ENCODE assay signal across 9 mouse cellular contexts in the genomic region with DNA sequence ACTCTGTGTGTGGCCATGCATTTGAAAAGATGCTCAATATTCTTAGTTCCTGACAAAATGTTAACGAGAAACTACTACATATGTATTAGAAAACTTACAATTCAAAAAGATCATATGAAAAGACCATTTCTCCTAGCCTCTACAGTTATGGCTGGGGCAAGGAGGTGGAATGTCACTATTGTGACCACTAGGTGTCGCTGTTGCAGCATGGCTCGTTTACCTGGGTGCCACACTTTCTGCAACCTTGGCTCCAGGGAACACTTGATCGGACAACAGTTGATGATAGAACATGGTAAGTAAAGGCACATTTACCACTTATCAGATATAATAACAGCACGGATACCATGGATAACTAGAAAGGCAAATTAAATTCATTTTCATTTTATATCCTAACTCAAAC. TPM values are rescaled to one million over a fixed set of nuclear protein-coding genes. Genes with fewer than 3 reads are reported as not detected.
A peak's percentile ranks its signal among the peaks of the same experiment; 100 is the strongest.
DNase-seq lines count a peak whose midpoint lies in the region; ATAC-seq and TF ChIP-seq lines count a peak whose summit lies in the region.
"Had no signal": no experiment of that assay in that cellular context is flagged by ENCODE, and none has a peak within 500 bp of the region (broad histone marks: within the 10 kb centered on the region; RNA-seq: fewer than 3 reads in every experiment).

No protein-coding gene starts in this region.

- peak; percentile 68; the same call in 1 of the 2 replicates for ATAC-seq in limb, embryonic 12.5 days (ENCODE audit: insufficient number of reproducible peaks, insufficient read depth, low FRiP score, low TSS enrichment, low read depth)
- ATAC-seq in monocyte, adult 5-6 weeks (replicated peaks; ENCODE audit: insufficient number of reproducible peaks, low FRiP score, low TSS enrichment, poor library complexity, severe bottlenecking): peak; percentile 92

- H3K9me3 ChIP-seq in limb, embryonic 12.5 days: no peaks in the 10 kb centered on the region
- H3K9me3 ChIP-seq: embryonic facial prominence, embryonic 15.5 days had no signal

- 12% methylated on average over 5 of the region's 5 CpGs for WGBS in limb, embryonic 12.5 days

- peak; percentile 87 for TF ChIP-seq CTCF in C2C12 (IDR thresholded peaks at IDR 0.05; ENCODE audit: control insufficient read depth, insufficient read depth, insufficient read length)

- H3K4me3 ChIP-seq in C2C12 (ENCODE audit: insufficient read depth, poor library complexity, severe bottlenecking): no peak overlapping the region
- H3K4me3 ChIP-seq in limb, embryonic 12.5 days (replicated peaks): no peak overlapping the region
- H3K4me3 ChIP-seq: embryonic facial prominence, embryonic 15.5 days had no signal

- no peaks in the 10 kb centered on the region for H3K79me2 ChIP-seq in C2C12 (ENCODE audit: control insufficient read depth, insufficient read depth)

- H3K79me3 ChIP-seq in C2C12 (ENCODE audit: low read depth): no peaks in the 10 kb centered on the region

- DNase-seq in adrenal gland, adult 2 months: peak; percentile 69
- DNase-seq in embryo, embryonic 11.5 days (ENCODE audit: low read depth, low spot score): peak; percentile 71
- peak; percentile 70 to 86 for DNase-seq in heart, adult 18-20 months
- DNase-seq in kidney, adult 8-10 months: peak; percentile 50 to 78
- DNase-seq in spleen, postnatal 36 days (ENCODE audit: low spot score in 2 of 2): peak; percentile 54 to 58

- H3K4me1 ChIP-seq in limb, embryonic 12.5 days (replicated peaks): no peaks in the 10 kb centered on the region
- H3K4me1 ChIP-seq: embryonic facial prominence, embryonic 15.5 days had no signal

- H3K27ac ChIP-seq in limb, embryonic 12.5 days: no peak overlapping the region
- H3K27ac ChIP-seq: embryonic facial prominence, embryonic 15.5 days had no signal

- no peaks in the 10 kb centered on the region for H3K36me3 ChIP-seq in C2C12 (ENCODE audit: control insufficient read depth, insufficient read depth)
- no peaks in the 10 kb centered on the region for H3K36me3 ChIP-seq in limb, embryonic 12.5 days
- H3K36me3 ChIP-seq: embryonic facial prominence, embryonic 15.5 days had no signal

- H3K4me2 ChIP-seq in limb, embryonic 12.5 days: no peak overlapping the region
- H3K4me2 ChIP-seq: embryonic facial prominence, embryonic 15.5 days had no signal

- no peak overlapping the region for H3ac ChIP-seq in C2C12 (ENCODE audit: control insufficient read depth, insufficient read length, low read depth)

- H3K9ac ChIP-seq in limb, embryonic 12.5 days (replicated peaks): no peak overlapping the region
- H3K9ac ChIP-seq: embryonic facial prominence, embryonic 15.5 days had no signal

- no peaks in the 10 kb centered on the region for H3K27me3 ChIP-seq in C2C12 (ENCODE audit: control insufficient read depth, insufficient read depth, insufficient read length)
- no peaks in the 10 kb centered on the region for H3K27me3 ChIP-seq in limb, embryonic 12.5 days
- H3K27me3 ChIP-seq: embryonic facial prominence, embryonic 15.5 days had no signal

TF ChIP-seq in C2C12, 6 proteins besides CTCF, POLR2A, EP300 and RAD21:
- TF ChIP-seq USF1 (IDR thresholded peaks at IDR 0.05; ENCODE audit: low read depth) (no peak), CEBPB (IDR thresholded peaks at IDR 0.05; ENCODE audit: low read depth) (no peak), MYOG (IDR thresholded peaks at IDR 0.05; ENCODE audit: control insufficient read depth, extremely low read depth, insufficient read length) (no peak), MYOD1 (IDR thresholded peaks at IDR 0.05; ENCODE audit: control insufficient read depth, insufficient read length, low read depth) (no peak), FOSL1 (IDR thresholded peaks at IDR 0.05; ENCODE audit: insufficient read depth, low read length, poor library complexity, severe bottlenecking) (no peak), MAX (IDR thresholded peaks at IDR 0.05) (no peak)

RNA-seq across cellular contexts. Expression of a gene that starts 51.3 kb away (rescaled TPM):
- not detected for polyA plus RNA-seq in C2C12 (2012; fragmentation: generic; extraction: Trizol)
- under 1 TPM; 0.28 to 0.35 TPM for total RNA-seq in adrenal gland, adult 2 months (2021)
- polyA plus RNA-seq in adrenal gland, adult 2 months (2012; rRNA removed): 0.40 TPM in 2 replicates
- 1 to 10 TPM in 1 of 2 experiments, under 1 TPM in 1; 0.15 to 1.0 TPM for total RNA-seq in heart, adult 18-20 months (2021)
- 0.29 TPM in 2 replicates for polyA plus RNA-seq in limb, embryonic 12.5 days (2016; fragmentation: Nextera tagmentation; extraction: Ambion mirVana)
- 20.3 to 26.7 TPM (median 25.0 TPM) in 3 replicates for total RNA-seq in monocyte, adult 5-6 weeks (2017)

Comparison
In these comparisons a context has a peak if more than half of its experiments do, and no peak if none do; other contexts are left out.
1. RNA of a gene that starts 51.3 kb away (total RNA-seq): 20.3 to 26.7 TPM in monocyte, adult 5-6 weeks; 0.15 to 1.0 TPM in heart, adult 18-20 months and 0.28 to 0.35 TPM in adrenal gland, adult 2 months; every median in the first group is over 10 times any median in the second.
2. Peak in every context shown above with its lines, with median percentiles within 50 percentile points of each other: DNase-seq.